Mouse (Mus musculus) ES-Bruce4 (cell line): ENCODE results near the gene Apaf1.

Source experiments
- CTCF ChIP-seq: IDR thresholded peaks from one replicate; pipeline ENCODE4 v1.8.1; 2011; ENCODE audit warnings: low read depth, low read length
- EP300 ChIP-seq: IDR thresholded peaks from 2 replicates; pipeline ENCODE4 v1.6.1; 2011; ENCODE audit warnings: low read depth, low read length; ENCODE audit not compliant: insufficient read depth

GRCm38 (mm10) chr10:90965671-90966315 is 116.8 kb downstream of the Apaf1 start:
- TF ChIP-seq CTCF (no peak), EP300 (no peak)
